Comparison of ENCODE assay signal across 12 mouse cellular contexts in the genomic region with DNA sequence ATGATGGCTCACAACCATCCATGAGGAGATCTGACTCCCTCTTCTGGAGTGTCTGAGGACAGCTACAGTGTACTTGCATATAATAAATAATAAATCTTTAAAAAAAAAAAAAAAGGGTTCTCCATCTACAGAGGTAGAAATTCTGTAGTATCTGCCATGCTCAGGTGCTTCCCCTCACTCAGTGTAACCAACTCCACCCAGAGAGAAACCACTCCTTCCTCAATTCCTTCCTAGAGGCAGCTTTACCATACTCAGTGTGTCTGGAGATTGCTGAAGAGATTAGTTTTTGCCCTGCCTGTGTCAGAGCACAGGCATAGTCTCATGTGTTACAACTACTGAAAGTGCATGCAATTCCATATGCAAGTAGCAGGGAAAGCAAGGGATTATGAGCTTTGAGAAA.
"Had no signal": no experiment of that assay in that cellular context is flagged by ENCODE, and none has a peak within 500 bp of the region (broad histone marks: within the 10 kb centered on the region; RNA-seq: fewer than 3 reads in every experiment).

No protein-coding gene starts in this region.

- H3K4me1 ChIP-seq: midbrain, embryonic 10.5 days; midbrain, embryonic 12.5 days; neural tube, embryonic 12.5 days had no signal

- H3K9me3 ChIP-seq: midbrain, embryonic 10.5 days; midbrain, embryonic 12.5 days; neural tube, embryonic 12.5 days had no signal

- H3K27ac ChIP-seq: midbrain, embryonic 10.5 days; midbrain, embryonic 12.5 days; neural tube, embryonic 12.5 days had no signal

- DNase-seq: liver, postnatal 0 days; lung, embryonic 14.5 days; lung, postnatal 10 days; lung, postnatal 4 days; midbrain, embryonic 14.5 days; right cerebral cortex, postnatal 14 days; thymus, adult 18-20 months; thymus, postnatal 14 days; thymus, postnatal 36 days had no signal

- H3K9ac ChIP-seq: liver, postnatal 0 days; lung, embryonic 14.5 days; midbrain, embryonic 12.5 days; neural tube, embryonic 12.5 days had no signal

- H3K4me3 ChIP-seq: midbrain, embryonic 10.5 days; midbrain, embryonic 12.5 days; neural tube, embryonic 12.5 days had no signal

- H3K4me2 ChIP-seq: lung, embryonic 14.5 days; midbrain, embryonic 12.5 days; neural tube, embryonic 12.5 days had no signal

- H3K27me3 ChIP-seq: midbrain, embryonic 12.5 days; neural tube, embryonic 12.5 days had no signal

- ATAC-seq: liver, postnatal 0 days had no signal
